Mouse (Mus musculus): ENCODE data around the gene Add1. TPM values are rescaled to one million over a fixed set of nuclear protein-coding genes. Genes with fewer than 3 reads are reported as not detected.

Add1 gene
- polyA plus RNA-seq, 1 experiment, result 232 TPM

Other genes with a start within 250 kb of the Add1 start
- 95.1 and 121 TPM in 2 replicates for gene Rnf4, start 237.4 kb upstream of the Add1 start, polyA plus RNA-seq (2012; rRNA removed)
- 17.1 and 21.2 TPM in 2 replicates for gene Fam193a, start 203.7 kb upstream of the Add1 start, polyA plus RNA-seq (2012; rRNA removed)
- gene Tnip2, start 59.7 kb upstream of the Add1 start, polyA plus RNA-seq (2012; rRNA removed), result 39.9 and 43.9 TPM in 2 replicates
- gene Sh3bp2, start 47.8 kb upstream of the Add1 start, polyA plus RNA-seq (2012; rRNA removed), result 7.5 and 7.8 TPM in 2 replicates
- 74.3 and 104 TPM in 2 replicates for gene Mfsd10, start 63.5 kb downstream of the Add1 start, polyA plus RNA-seq (2012; rRNA removed)
- gene Nop14, start 86.5 kb downstream of the Add1 start, polyA plus RNA-seq (2012; rRNA removed), result 20.0 and 22.9 TPM in 2 replicates
- 4.5 and 8.7 TPM in 2 replicates for gene Grk4, start 86.7 kb downstream of the Add1 start, polyA plus RNA-seq (2012; rRNA removed)
- 12.8 and 13.0 TPM in 2 replicates for gene Htt, start 188.1 kb downstream of the Add1 start, polyA plus RNA-seq (2012; rRNA removed)

All from urinary bladder, adult 2 months (tissue).